Mouse (Mus musculus) thymus, adult 2 months (tissue): ENCODE data around the gene Ttc7b.

Experiments used
- CTCF ChIP-seq: fragments of 200-500 bp; IDR thresholded peaks from 2 replicates; pipeline ENCODE4 v1.5.1; 2012; ENCODE audit warnings: mild to moderate bottlenecking, control low read depth, low read length, moderate library complexity, borderline replicate concordance; ENCODE audit not compliant: control insufficient read depth, poor library complexity, insufficient read depth; ENCODE audit errors: extremely low read depth
- POLR2A ChIP-seq: fragments of 200-500 bp; IDR thresholded peaks from 2 replicates; pipeline ENCODE4 v1.6.1; 2012; ENCODE audit warnings: mild to moderate bottlenecking, low read length, control low read depth, moderate library complexity; ENCODE audit not compliant: control insufficient read depth, poor library complexity, insufficient read depth; ENCODE audit errors: extremely low read depth

- TF ChIP-seq POLR2A (no peak), CTCF (no peak)
Observed at GRCm38 (mm10) chr12:100475489-100475888, 45.1 kb downstream of the Ttc7b start.
